Comparison of ENCODE assay signal across 8 mouse cellular contexts in genomic region chr2:35623104-35623377, GRCm38 (mm10).
DNase-seq lines count a peak whose midpoint lies in the region; ATAC-seq lines count a peak whose summit lies in the region.

No protein-coding gene starts in this region.

- H3K4me3 ChIP-seq in heart, embryonic 13.5 days, result peak overlapping the region; percentile 83
- peak overlapping the region; percentile 58 for H3K4me3 ChIP-seq in hindbrain, embryonic 13.5 days

- H3K9me3 ChIP-seq in heart, embryonic 13.5 days, result no peaks in the 10 kb centered on the region
- H3K9me3 ChIP-seq in hindbrain, embryonic 13.5 days, result no peaks in the 10 kb centered on the region

- peak overlapping the region; percentile 82 for H3K27ac ChIP-seq in heart, embryonic 13.5 days (replicated peaks)
- no peak overlapping the region for H3K27ac ChIP-seq in hindbrain, embryonic 13.5 days

- peaks cover 98% of the 10 kb centered on the region for H3K4me1 ChIP-seq in heart, embryonic 13.5 days
- peaks cover 89% of the 10 kb centered on the region for H3K4me1 ChIP-seq in hindbrain, embryonic 13.5 days (replicated peaks)

- WGBS in heart, embryonic 13.5 days, result 33% methylated on average over 4 of the region's 4 CpGs
- WGBS in hindbrain, embryonic 13.5 days, result 49% methylated on average over 4 of the region's 4 CpGs

- no peak for ATAC-seq in heart, embryonic 13.5 days (ENCODE audit: extremely low read depth, insufficient number of reproducible peaks, low FRiP score, low TSS enrichment)
- ATAC-seq in common myeloid progenitor, adult 5-6 weeks (replicated peaks; ENCODE audit: low read depth, poor library complexity, severe bottlenecking), result peak; percentile 13; the same call in 1 of the 2 replicates
- no peak for ATAC-seq in hindbrain, embryonic 13.5 days (ENCODE audit: low FRiP score)
- peak; percentile 43 for ATAC-seq in megakaryocyte progenitor cell, adult 5-6 weeks (replicated peaks; ENCODE audit: poor library complexity)

- DNase-seq in heart, postnatal 4 days, result no peak
- no peak for DNase-seq in c-Kit-positive CD71-positive TER-119-positive erythroid progenitor cells, embryonic 14.5 days (ENCODE audit: low spot score)
- DNase-seq in B cell, adult 2 months, result no peak
- DNase-seq in left cerebral cortex, postnatal 14 days (ENCODE audit: low spot score in 2 of 2), result no peak

- H3K4me2 ChIP-seq in heart, embryonic 13.5 days, result peak overlapping the region; percentile 82
- H3K4me2 ChIP-seq in hindbrain, embryonic 13.5 days, result peak overlapping the region; percentile 89

- peaks cover 16% of the 10 kb centered on the region for H3K36me3 ChIP-seq in heart, embryonic 13.5 days
- H3K36me3 ChIP-seq in hindbrain, embryonic 13.5 days, result no peaks in the 10 kb centered on the region

- intact Hi-C loops in left cerebral cortex, postnatal 14 days (cut with DNase I), result no loop called here

- peak overlapping the region; percentile 95 for H3K9ac ChIP-seq in heart, embryonic 13.5 days
- peak overlapping the region; percentile 85 for H3K9ac ChIP-seq in hindbrain, embryonic 13.5 days

- no peaks in the 10 kb centered on the region for H3K27me3 ChIP-seq in heart, embryonic 13.5 days (replicated peaks)
- peaks cover 9% of the 10 kb centered on the region; the same call in 1 of the 2 replicates for H3K27me3 ChIP-seq in hindbrain, embryonic 13.5 days

Comparison
In these comparisons a context has a peak if more than half of its experiments do, and no peak if none do; other contexts are left out.
1. ATAC-seq: peak in common myeloid progenitor, adult 5-6 weeks (single experiment) and megakaryocyte progenitor cell, adult 5-6 weeks (single experiment); none in heart, embryonic 13.5 days (single experiment) and hindbrain, embryonic 13.5 days (single experiment).